Mouse (Mus musculus) ovary, postnatal 14 days (tissue): ENCODE results near the gene Gm45837.

Experiments
- DNase-seq: peaks from one replicate; pipeline ENCODE4 v3.0.0; 2022; ENCODE audit warnings: low spot score

Gm45837 gene

DNA sequence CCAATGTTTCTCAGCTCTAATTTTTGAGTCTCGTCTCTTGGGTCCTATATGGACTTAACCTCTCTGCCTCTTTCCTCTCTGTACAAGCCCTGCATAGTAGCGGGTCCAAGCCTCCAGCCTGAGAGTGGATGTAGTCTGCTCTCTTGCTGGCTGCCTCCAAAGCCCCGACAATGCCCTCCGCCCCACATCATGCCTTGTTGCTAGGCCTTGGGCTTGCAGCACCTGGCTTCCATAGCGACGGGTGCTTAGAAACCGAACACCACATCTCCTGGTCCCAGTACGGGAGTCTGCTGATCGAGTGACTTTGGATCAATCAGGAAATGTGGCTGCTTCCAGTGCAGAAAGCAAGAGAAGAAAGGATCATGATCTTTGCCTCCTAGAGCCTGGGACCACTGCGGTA lies 32.4 kb downstream of the Gm45837 start:
- no peak for DNase-seq

DNA sequence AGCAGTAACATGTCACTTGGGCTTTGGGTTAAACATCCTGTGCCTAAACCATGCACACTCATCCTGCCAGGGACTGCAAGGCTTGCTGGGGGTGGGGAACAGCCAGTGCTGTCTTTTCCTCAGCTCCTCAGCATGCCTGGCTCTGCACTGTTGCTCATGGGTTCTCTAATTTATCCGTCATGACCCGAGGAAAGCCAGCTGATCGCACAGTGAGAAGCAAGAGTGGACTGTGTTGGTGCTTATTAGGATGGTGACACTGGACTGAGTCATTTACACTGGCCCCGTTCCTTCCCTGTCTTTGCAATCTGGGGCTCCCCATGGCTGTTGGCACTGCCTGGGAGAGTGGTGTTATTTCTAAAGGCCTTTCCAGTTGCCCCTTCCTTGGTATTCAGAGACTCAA lies 33.5 kb downstream of the Gm45837 start:
- no peak for DNase-seq

DNA sequence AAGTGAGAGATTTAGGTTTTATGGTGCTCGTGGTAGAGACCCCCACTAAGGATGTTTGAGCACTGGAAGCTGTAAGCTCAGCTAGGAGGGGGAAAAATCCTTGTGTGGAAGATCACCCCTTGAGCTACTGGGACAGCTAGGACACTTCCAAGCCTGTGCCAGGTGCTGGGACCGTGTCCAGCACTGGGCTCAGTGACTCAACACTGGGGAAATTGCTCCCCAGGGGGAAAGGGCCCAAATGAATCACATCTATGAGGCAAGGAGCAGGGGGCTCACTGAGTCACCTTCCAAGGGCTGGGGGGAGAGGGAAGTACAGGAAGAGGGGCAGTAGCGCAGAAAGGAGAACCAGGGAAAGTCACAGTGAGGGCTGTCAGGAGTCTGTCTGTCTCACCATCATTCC lies 39.2 kb downstream of the Gm45837 start:
- no peak for DNase-seq

DNA sequence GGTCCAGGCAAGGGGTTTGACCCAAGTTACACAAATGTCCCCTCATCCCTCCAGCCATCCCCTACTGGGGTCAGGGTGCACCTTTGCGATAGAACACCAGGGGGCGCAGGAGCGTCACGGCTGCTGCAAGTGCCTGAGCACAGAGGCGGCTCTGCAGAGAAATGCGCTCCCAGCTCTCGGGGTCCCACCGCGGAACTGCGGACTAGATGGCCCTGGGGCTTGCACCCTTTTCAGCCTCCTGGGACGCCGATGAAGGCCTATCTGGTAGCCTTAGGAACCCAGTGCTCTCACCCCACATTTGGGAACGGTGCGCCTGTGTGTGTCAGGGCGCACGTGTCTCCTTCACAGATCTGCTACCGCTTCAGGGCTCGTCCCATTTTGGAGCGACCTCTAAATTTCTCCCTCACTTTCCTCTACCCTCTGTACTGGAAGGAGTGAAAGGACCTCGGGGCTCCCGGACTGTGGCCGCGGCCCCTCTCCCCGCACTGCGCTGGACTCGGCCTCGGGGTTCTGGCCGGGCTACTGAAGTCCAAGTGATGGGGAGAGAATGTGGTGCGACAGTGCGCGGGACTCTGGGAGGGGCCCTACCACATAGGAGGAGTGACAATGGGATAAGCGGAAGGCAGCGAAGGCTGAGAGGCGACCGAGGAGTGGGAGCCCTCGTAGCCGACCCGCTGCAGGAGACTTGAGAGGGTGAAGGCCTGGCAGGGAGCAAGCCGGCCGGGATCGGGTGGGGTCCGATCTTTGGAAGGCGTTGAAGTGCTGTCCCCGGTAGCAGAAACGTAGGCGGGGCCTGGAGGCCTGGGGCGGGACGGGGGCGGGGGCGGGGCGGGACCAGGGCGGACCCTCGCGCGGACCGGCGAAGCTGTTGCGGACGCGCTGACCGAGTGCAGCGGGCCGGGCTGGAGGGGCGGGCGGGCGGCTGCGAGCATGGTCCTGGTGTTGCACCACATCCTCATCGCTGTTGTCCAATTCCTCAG lies 40.0 kb downstream of the Gm45837 start:
- DNase-seq = peak; percentile 87

DNA sequence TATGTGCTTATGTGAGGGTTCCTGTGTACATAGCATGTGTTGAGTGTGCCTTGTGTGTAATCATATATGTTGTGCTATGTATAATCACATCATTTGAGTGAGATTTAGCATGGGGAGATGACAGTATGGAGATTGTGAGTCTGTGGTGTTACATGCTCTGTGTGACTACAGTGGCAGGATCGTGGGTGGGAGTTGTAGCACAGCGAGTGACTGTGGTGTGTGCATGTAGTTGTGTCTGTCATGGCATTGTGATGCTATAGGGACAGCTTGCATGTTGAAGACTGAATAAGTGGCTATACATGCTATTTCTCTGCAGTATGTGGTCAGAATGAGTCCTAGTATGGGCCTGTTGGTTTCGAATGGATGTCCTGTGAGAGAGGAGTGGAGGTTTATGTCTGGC lies 42.0 kb downstream of the Gm45837 start:
- no peak for DNase-seq

DNA sequence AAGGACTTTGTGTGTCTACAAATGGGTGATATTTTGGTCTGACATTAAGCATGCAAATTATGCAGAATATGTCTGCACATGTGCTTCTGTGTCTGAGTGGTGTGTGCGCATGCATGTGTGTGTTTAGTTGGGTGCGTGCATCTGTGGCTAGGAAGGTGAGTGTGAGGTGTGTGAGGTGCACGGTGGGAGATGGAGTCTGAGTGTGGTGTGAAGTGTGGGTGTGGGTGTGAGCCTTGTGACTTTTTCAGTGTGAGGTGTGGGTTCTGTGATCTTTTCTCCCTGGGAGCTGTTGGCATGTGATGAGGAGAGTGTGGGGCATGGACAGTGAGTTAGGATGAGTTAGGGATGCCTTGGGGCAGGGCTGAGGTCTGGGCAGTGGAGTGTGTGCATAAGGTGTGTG lies 42.6 kb downstream of the Gm45837 start:
- no peak for DNase-seq

DNA sequence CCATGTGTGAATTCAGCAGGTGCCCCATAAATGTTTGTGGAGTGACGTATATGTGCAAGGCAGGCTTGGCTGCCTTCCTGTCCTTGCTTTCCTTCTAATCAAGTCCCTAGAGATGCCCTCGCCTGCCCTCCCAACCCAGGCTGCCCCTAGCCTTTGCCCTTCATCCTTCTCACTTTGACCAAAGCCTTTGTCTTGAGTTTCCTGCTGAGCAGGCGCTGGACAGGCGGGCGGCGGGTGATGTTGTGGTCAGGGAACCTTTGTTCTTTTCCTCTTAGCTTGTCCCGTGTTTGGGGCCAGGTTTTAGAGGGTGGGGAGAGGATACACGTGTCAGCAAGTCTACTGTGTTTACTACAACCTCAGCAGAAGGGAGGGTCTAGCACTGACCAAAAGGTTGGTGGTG lies 43.0 kb downstream of the Gm45837 start:
- DNase-seq = no peak

DNA sequence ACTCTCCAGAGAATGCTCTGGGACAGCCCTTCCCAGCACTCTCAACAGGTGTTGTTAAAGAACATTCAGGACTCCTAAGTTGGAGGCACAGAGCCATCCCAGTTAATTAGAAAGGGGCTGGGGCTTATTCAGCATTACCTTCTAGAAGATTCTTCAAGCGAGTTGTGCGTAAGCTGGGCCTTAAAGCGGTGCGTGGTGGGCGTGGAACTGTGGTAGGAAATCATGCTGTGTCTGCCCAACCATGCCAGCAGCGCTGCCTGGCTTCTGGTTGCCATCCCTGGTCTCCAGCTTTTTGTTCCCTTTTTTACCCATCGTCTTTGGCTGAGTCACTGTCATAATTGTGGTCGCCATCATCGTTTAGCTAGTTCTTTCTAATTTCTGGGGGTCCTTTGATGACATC lies 43.8 kb downstream of the Gm45837 start:
- DNase-seq = no peak

DNA sequence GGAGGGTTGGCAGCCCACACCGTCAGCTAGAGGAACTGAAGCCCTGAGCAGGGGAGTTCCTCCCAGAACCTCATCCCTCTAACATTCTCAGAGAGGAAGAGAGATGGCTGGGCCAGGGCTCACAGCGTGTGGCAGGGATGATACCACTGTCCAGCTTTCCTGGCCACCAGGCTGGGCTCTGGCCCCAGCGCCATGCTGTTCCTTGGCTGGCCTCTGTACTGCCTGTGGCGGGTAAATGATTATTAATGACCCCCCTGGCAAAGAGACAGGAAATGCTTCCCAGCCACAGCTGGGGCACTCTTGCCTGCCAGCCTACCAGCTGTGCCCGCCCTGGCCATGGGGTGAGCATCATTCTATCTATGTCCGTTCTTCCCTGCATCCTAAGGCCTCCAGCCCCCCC lies 44.5 kb downstream of the Gm45837 start:
- DNase-seq = no peak

DNA sequence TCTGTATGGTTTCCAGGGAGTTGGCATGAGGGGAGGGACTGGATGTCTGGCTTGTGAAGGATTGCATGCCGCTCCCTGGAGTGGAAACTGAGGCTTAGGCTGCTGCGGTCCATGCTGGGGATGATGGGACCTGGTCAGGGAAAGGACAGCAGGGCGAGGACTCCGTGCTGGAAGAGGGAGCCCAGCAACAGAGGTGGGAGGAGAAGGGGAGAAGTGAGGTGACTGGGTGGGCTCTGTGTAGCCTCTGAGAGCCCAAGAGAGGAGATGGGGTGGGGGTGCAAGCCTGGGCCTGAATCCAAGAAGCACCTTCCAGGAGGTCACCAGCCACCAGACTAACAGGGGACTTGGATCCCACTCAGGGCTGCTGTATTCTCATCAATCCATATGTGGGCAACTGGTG lies 45.6 kb downstream of the Gm45837 start:
- no peak for DNase-seq

DNA sequence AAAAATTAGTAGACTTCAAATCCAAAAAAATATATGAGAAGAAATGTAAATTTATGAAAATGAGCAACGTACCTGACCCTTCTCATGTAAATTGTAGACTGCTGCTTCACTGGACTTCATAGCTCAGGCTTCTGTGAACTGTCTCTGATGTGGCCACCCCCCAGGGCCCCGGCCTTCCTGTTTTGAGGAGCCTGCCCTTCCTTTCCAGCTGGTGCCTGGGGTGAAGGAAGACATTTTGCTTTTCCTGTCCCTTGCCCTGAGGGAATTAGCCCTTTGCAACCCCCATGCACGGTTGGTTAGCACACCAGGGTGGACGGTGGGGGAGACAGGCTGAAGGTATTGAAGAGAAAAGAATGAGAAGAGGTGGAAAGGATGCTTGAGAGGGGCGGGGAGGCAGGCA lies 46.1 kb downstream of the Gm45837 start:
- DNase-seq = no peak

DNA sequence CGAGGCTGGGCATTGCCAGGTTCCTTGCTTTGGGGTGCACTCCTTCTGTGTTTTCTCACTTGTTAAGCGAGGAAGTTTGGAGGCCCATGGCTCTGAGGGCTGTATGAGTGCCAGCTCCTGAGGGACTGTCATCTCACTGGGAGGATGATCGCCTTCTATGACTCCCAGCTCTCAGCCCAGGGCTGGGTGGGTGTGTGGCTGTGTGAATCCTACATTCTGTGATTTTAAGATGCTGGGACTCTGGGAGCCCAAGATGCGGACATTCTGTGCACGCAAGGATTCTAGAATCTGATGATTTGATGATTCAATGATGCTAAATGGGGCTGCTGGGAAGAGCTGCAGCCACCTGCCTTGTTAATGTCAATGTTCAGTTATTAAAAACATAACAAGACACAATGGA lies 46.6 kb downstream of the Gm45837 start:
- no peak for DNase-seq

DNA sequence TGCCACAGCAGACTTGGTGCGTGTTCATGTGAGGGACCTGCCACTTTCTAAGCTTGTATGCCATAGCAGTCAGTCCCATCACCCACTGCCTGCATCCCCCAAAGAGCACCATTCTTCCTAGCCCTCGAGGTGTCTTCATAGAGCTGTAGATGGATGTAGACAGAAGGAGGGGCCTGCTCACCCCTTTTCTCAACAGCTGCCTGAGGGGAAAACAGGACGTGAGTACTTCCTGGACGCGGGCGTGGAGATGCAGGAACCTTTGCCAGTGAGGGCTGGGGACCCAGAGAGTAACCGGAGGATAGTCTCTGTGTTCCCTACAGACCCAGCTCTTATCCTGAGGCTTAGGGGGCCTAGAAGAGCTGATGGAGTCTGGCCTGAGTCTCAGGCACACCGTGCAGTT lies 47.1 kb downstream of the Gm45837 start:
- no peak for DNase-seq

DNA sequence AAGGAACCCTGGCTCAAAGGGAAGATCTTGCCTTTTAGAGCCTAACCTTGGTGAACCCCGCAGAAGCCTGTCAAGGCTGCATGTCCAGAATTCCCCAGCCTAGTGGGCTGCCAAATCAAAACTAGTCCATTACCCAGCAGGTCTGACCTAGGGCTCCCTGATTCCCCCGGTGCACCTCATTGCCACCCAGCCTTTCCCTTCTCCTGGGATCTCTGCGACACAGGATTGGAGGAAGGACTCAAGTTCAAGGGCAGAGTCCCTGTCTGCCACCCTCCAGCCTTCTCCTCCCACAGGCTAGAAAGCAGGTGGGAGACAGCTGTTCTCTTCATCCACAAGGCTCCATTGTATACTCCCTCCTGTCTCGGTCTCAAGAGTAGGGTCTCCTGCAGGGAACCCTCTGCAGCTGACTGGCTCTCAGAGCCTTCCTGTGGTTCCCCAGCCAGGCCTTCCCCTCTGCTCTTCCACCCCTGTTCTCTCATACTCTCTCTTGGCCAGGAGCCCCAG lies 47.6 kb downstream of the Gm45837 start:
- DNase-seq = no peak

DNA sequence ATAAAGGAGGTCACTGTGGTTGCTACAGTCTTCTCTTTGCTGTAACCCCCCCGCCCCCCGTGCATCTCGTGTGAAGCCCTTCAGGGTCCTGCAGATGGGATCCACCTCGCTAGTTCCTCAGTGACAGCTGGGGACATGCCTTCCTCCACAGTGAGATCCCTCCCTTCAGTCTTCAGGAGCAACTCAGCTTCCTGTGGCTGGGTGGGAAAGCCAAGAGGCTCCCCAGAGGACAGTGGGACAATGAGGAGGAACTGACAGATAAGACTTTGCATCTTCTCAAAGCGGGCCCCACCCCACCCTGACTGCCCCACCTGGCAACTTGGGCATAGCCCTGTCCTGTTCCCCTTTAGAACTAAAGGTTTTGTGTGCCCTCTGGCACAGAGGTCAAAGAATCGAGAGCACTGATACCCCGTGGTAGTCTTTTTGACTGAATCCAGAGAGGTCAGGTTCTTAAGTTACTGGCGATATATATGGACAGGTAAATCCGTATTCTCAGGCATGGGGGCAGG lies 48.7 kb downstream of the Gm45837 start:
- DNase-seq = no peak

DNA sequence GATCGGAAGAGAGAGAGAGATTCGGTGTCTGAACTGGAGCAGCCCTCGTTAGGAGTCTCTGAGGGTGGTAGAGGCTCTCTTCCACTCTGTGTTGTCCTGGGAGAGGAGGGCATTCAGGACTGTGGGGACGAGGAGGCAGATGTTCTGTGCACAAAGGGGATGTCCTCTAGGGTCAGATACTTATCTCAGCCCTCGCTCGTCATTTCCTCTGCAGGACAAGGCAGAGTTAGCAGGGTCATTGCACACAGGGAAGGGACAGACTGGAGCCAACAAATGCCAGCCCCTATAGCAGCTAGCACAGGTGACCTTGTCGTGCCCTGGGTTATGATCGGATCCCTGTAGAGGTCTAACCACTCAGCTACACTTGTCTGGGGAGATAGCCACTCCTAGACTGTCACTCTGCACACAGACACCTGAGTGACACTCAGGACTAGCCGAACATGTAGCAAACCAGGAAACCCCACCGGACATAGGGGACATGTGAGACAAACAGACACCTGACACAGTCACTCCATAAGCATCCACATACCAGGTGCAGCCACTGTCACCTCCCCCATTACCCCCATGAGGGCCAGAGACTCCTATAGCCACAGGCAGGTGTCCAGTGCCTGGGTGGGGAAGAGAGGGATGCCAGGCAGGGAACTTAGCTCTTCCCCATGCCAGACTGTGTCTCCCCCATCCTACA lies 49.4 kb downstream of the Gm45837 start:
- no peak for DNase-seq

DNA sequence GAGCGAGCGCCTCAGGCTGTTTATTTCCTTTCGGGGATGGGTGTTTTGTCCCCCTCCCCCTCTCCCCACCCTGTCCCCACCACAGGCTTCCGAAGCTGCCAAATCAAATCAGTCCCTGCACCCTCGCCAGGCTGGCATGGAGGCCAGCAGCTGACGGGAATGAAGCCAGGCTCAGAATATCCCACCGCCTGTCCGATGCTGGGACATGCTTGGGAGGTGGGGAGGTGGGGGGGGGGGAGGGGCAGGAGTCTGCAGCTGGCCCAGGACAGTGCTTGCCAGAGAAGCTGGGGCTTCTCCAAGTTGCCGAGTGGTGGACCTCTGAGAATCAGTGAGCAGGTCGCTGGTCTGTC lies 49.9 kb downstream of the Gm45837 start:
- no peak for DNase-seq

DNA sequence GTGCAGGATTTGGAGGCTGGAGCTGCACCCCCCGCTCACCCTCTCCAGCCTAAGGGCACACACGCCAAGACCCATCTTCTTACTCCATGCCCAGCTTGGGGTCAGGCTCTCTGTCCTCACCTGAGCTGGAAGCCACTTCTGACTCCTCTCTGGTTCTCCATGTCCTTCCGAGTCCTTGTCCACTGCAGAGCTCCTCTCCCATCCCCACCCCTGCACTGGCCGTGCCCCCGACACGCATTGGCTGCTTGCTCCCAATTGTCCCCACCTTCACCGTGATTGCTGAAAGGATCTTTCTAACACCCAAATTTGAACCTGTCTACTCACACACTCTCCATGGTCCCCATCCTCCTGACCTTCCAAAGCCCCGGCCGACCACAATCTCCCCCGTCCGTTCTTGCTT lies 50.9 kb downstream of the Gm45837 start:
- no peak for DNase-seq

DNA sequence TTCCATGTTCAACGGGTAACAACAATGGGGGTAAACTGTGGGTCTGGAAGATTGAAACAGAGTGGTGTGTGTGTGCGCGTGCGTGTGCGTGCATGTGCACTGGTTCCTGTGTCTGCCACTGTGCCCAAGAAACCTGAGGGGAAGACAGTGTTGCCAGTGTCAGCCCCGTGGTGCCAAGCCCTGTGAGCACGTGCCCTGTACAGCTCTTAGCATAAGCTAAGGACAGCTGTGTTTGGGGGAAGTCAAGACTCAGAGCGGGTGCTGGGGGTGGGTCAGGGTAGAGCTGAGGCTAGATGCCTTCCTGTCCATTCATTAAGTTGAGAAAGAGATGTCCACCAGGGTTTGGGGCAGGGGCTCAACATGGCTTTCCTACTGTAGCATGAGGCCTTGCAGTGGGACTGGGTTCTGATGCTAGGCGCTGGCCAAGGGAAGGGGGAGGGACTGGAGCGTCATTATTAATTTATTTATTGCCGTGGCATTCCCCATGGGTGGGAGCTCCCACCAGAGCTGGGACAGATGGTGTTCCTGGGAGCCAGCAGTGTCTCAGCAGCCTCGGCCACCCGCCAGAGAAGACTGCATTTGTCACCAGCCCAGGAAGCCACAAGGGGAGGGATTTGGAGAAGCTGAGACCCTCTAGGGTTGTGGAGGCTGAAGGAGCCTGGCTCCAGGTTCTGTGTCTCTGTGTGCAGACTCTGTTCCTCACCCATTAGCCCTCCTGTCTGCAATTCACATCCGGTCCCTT lies 51.8 kb downstream of the Gm45837 start:
- no peak for DNase-seq

DNA sequence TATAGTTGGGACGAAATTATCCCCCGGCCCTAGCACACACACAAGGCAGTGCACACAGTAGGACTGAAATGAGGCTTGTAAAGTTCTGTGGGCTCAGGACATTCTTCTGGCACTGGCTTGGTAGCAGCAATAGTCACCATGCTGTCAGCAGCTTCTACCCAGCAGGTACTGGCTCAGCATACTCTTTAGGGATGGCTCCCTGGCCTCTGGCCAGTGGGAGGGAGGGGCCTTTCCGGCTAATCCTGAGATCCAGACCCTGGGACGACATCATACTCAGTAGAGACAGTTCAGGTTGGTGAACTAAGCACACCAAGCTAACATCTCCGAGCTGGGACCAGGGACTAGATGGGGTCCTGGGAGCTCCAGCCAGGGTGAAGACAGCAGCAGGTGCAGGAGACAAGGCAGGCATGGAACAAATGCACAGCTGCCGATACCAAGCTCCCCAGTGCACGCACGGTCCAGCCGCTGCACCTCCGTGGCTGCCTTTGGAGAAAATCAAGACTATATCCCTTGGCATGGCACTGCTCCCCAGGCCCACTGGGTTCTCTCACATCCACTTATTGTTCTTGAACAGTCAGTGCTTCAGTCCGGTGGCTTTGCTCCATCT lies 53.1 kb downstream of the Gm45837 start:
- DNase-seq = no peak

DNA sequence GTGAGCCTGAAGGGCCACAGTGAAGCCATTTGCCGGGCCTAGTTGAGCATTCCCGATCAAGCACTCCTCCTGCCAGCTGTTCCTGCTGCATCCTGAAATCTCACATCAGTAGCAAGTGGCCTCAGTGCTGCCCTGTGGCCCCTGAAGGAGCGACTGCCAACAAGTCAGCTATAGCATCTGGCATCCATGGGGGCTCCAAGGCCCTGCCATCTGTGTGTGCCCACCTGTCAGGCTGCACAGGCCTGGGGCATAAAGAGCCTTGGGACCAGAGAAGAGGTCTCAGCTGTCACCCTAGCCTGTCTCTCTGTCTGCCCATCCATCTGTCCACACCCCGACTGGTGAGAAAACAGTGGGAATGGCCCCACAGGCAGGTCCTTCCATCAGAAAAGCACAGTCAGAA lies 54.2 kb downstream of the Gm45837 start:
- DNase-seq = no peak

DNA sequence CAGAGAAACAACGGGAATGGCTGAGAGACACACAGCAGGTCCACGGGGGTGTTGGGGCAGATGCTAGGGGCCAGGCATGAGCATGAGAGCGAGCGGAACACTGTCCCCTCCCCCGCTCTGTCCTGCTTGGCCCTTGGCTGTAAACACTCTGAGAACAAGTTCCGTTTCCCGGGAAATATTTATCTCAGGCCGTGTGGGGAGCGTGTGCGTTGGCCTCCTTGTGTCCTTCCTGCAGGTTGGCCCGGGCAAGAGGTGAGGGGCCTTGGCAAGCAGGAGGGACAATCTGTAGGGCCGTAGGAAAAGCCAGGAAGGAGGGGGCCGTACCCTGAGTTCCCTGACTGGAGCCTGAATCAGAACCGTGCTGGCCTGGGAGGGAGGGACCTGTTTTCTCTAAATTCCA lies 54.7 kb downstream of the Gm45837 start:
- no peak for DNase-seq
